Comparison of ENCODE assay signal across 1 mouse cellular context in genomic region chr5:77419537-77419936, GRCm38 (mm10). TPM values are rescaled to one million over a fixed set of nuclear protein-coding genes. Genes with fewer than 3 reads are reported as not detected.
"Had no signal": no experiment of that assay in that cellular context is flagged by ENCODE, and none has a peak within 500 bp of the region (broad histone marks: within the 10 kb centered on the region; RNA-seq: fewer than 3 reads in every experiment).

No protein-coding gene starts in this region.

RNA-seq across cellular contexts. Expression of gene Igfbp7, which starts 11.7 kb away (rescaled TPM):
- total RNA-seq: megakaryocyte-erythroid progenitor cell, adult 5-6 weeks had no signal
